Mouse (Mus musculus) heart, postnatal 0 days (tissue): ENCODE measurements around the gene Mgat5b.

Source experiments
- CTCF ChIP-seq: IDR thresholded peaks from 2 replicates; pipeline ENCODE4 v1.5.1; 2016; ENCODE audit warnings: antibody characterized with exemption, control low read depth, low read depth
- EP300 ChIP-seq: IDR thresholded peaks from 2 replicates; pipeline ENCODE4 v1.6.1; 2016; ENCODE audit warnings: antibody characterized with exemption, low read depth

GRCm38 (mm10) chr11:116991964-116992363, 73.3 kb downstream of the Mgat5b start:
- no peak for TF ChIP-seq CTCF
- no peak for TF ChIP-seq EP300
